Mouse (Mus musculus): ENCODE results near the gene Armcx5.

DNA sequence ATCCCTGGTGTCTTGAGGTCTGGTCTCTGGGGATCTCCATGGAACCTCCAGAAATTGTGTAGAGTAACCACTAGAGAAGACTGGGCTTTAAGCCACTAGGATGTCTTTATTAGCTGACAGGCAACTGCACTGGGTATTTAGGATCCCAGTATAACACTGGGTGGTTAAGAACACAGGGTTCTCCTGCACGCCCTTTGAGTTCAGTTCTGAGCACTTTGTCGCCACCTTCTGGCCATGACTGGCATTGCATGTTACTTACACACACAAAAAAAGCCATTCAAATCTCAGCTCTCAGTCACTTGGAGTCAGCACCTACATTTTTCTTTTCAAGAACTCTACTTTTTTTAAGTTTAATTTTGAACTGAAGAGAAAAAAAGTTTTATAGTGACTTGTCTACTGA is 10.3 kb downstream of the Armcx5 start:
- TF ChIP-seq MAFK (IDR thresholded peaks at IDR 0.05; ENCODE audit: insufficient read depth, low read depth, low read length) = no peak
- no peak for TF ChIP-seq CHD2 (IDR thresholded peaks at IDR 0.05; ENCODE audit: low read depth, low read length)
- no peak for TF ChIP-seq ZC3H11A (IDR thresholded peaks at IDR 0.05; ENCODE audit: borderline replicate concordance, low read depth, low read length)
- TF ChIP-seq HCFC1 (IDR thresholded peaks at IDR 0.05; ENCODE audit: borderline replicate concordance, insufficient read depth, low read length) = no peak
- no peak for TF ChIP-seq ZNF384 (IDR thresholded peaks at IDR 0.05; ENCODE audit: low read depth, low read length)

All from ES-E14 (cell line).